Mouse (Mus musculus) thymus, adult 18-20 months (tissue): ENCODE measurements around the gene Btnl6.
"Not testable (repeated sequence)": the region's sequence is repeated elsewhere in the genome, so short reads cannot be mapped to it uniquely, and the experiment has no call there.

Experiments
- DNase-seq, 2 experiments: peaks; one replicate each; pipeline ENCODE4 v3.0.0; 2022; ENCODE audit warnings: mixed read lengths in 2 of 2

Gene Btnl6

DNA sequence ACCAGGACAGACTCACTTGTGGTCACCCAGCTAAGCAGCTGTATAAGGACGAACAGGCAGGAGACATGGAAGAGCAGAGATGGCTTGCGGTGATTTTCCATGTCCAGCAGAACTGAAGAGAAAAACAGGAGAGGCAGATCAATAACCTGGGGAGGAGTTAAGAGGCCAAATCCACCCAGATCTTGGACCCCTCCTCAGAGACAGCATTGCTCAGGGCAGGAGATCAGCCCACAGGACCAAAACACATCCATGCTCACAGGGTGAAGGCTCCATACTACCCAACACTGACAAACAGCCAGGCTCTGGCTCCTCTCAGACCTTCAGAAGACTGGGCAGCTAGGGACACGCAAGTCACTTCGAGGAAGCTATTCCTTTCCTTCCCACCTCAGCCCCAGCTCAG is at the start of gene Btnl6:
Btnl6 (minus strand) TSS at position 101 of the 400 bp plus-strand sequence.
- DNase-seq = no peak

DNA sequence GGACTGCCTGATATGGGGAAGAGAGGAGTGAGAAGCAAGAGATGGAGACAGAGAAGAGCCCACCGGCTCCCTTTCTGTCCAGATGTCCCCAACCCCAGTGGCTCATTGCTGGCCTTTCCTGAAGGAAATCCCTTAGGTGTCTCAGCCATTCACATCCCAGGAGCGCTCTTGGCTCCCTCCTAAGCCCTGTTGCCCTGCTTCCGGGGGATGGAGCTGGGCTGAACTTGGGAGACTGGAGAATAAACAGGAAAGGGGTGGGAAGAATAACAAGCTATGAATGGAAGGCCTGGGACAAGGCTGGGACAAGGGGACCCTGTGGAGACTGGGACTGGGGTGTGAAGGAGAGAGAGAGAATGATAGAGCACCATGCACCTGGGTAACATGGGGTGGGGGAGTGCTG is 47.6 kb upstream of the Btnl6 start:
- DNase-seq = no peak

DNA sequence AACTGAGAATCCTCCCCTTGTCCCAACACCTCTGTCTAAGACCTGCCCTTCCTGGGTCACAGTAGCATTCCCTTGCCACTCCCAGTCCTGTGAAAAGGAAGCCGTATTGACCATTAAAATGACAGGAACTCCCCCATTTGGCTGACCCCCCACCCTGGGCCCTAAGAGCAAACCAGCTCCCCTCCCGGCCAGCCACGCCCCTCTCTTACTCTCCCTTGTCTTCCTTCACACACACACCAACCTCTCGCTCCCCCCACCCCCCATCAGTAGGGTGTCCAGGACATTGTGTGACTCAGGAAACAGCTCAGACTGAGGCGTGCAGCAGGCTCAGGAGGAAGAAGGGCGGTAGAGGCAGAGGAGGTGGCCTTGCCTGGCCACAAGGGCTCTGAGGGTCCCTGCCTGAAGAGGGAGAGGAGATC is 46.9 kb upstream of the Btnl6 start, which contains the start of gene Notch4:
Notch4 (plus strand) TSS at position 266 of the 419 bp plus-strand sequence.
- no peak for DNase-seq

DNA sequence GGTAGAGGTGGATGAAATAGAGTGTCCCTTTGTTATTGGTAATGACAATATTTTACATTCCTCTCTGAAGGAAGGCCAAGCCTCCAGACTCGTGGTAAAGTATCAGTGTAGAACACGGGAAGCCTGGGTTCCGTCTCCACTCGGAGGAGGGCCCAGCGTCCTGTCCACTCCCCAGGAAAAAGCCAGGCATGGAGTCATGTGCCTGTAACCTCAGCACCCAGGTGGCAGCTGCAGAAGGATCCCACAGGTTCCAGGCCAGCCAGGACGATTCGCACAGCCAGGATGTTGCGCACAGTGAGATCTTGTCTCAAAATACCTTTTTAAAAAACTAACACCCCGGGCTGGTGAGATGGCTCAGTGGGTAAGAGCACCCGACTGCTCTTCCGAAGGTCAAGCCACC is 46.2 kb upstream of the Btnl6 start:
- DNase-seq = no peak

DNA sequence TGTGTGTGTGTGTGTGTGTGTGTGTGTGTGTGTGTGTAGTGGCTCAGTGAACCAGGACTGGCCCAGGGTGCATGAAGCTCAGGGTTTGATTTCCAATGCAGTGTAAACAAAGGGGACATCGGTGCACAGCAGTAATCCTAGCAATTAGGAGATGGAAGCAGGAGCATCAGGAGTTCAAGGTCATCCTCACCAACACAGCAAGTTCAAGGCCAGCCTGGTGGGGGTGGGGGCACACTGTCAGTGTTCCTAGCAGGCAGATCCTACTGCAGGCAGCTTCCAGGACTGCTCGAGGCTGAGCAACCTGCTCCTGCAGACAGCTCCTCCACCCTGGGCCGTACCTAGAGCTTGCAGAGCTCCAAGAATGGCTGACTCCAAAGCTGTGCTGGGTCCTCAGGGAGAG is 45.4 kb upstream of the Btnl6 start:
- DNase-seq = no peak

DNA sequence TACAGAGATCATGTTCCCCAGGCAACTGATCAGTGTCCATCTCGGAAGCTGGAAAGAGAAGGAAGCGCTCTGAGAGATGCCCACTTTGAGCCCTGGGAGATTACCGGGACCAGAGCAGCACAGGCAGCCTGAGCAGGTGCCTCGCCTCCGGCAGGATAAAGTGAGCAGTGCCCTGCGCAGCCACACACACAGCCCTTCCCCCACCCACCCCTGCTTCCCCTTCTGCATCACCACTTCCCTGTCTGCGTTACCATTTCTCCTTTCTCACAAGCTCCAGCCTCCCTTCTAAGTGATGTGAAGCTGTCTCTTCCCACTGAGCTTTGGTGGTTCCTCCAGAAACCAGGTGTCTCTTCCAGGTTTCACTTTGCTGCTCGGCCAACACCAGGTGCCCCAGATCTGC is 44.0 kb upstream of the Btnl6 start:
- no peak for DNase-seq

DNA sequence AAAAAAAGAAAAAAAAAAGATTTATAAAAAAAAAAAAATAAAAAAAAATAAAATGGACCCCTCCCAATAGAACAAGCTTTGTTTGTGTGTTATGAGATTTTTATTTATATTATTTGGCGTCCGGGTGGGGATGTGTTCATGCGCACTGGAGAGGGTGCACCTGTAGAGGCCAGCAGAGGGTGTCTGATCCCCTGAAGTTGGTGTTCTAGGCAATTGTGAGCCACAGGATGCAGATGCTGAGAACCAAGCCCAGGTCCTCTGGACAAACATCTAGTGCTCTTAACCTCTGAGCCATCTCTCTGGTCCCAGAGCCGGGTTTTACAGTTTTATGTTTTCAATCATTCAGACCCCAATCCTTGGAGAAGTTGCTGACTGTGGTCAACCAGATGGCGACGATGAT is 43.3 kb upstream of the Btnl6 start:
- no peak for DNase-seq

DNA sequence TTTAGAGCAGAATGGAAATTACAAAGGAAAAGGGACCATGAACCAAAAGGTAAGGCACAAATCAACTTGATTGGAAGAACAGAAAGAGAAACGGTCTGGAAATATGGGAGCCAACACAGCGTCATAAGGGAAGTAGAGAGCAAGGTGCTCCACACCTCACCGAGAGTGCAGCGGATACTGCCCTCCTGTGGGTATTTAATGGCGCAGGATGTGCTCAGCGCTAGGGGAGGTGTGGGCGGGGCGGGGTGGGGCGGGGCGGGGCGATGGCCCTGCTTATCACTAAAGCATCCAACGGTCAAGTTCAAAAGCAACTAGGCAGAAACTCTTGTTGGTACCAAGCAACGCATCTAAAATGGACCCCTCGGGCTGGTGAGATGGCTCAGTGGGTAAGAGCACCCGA is 42.7 kb upstream of the Btnl6 start:
- DNase-seq = no peak

DNA sequence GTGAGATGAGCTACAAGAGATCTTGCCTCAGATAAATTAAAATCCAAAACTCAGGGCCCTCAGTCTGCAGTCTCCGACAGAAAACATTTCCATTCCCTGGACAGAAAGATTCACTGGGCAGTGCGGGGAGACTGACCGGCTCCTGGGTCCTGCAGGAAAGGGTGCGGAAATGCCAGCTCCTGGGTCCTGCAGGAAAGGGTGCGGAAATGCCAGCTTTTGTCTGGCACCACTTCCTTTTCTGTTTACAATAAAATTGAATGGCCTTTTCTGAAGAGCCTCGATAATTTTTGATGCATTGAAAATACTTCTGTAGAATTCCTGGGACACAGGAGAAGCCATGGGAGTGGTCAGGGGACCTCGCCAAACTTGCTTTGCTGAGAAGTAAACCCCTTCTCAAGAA is 42.0 kb upstream of the Btnl6 start:
- no peak for DNase-seq

DNA sequence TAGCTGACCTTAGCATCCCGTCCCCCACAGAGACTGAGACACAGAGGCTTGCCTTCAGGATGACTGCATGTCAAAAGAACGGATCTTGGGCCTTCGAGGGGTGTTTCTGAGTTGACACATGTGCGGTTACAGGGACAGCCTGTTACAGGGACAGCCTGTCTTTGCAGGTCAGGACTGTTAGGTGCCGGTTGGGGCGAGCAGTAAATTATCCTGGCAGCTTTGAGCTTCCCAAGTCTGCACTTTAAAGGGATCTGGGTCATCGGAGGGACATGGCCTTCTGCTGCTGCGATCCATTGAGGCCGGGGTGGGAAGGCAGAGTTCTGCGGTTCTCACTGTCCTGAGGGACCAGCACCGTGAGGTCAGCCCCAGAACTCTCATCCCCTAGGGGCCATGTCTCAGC is 40.3 kb upstream of the Btnl6 start:
- no peak for DNase-seq

DNA sequence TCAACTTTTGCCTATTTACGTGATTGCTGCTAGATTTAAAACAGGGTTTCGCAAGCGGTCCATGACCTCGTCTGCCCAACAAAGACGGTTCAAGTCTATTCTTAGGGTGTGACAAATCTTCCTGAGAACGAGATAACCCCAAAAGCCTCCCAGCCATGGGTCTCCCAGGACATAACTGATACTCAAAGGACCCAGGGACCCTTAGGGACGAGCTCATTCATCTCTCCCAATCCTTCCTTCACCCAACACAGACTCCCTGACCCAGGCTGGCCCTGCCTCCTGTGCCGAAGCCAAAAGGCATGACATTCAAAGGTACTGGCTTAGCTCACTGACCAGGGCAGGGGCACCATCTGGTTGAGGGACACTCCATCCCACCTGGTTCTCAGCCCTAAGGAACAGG is 39.3 kb upstream of the Btnl6 start:
- no peak for DNase-seq

DNA sequence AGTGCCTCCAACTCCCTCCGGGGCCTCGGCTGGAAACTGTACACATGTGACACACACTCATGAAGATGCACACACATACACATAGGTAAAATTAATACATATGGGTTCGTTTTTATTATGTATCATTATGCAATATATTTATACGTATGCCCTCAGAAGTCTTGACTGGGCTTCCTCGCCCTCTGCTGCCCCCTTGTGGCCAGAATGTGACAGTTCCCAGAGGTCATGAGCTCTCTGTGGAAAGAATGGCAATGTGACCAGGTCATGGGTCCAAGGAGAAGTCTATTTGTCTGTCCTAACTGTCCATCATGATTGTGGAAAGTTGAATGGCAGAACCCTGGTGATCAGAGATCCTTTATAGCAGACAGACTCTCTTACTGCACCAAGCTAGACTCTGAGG is 38.3 kb upstream of the Btnl6 start:
- peak in 1 of 2 experiments; percentile 33 for DNase-seq

DNA sequence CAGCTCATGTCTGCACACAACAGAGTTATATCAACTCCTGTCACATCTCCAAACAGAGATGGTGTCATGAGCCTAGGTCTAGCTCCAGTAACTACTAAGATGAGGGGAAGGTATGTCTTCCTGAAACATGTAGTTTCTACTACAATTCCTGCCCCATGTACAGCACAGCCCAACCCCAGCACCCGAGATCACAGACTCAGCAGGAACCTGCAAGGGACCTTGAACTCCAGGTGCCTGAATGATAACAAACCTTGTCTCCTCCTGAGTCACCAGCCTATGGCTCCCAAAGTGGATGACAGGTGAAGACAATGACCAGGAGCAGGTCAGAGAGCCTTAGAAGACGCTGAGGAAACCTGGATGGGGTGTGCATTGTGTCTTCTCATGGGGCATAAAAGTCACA is 32.7 kb upstream of the Btnl6 start:
- no peak for DNase-seq

DNA sequence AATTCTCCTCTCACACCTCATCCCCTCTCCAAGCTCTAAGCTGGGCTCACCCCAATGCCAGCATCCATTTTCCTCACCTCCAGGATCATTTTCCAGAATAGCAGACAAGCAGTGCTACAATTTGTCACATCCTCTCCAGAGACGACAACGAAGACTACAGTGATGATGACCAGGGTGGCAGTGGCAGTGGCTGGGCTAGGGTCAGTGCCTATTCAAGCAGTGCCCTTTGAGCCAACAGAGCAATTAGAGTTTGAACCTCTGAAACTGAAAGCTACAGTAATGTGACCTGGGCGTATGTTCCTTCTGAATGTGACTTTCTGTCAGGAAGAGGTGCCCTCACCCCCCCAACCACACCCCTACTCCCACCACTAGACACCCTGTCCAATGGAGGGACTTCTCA is 32.0 kb upstream of the Btnl6 start:
- DNase-seq = no peak

DNA sequence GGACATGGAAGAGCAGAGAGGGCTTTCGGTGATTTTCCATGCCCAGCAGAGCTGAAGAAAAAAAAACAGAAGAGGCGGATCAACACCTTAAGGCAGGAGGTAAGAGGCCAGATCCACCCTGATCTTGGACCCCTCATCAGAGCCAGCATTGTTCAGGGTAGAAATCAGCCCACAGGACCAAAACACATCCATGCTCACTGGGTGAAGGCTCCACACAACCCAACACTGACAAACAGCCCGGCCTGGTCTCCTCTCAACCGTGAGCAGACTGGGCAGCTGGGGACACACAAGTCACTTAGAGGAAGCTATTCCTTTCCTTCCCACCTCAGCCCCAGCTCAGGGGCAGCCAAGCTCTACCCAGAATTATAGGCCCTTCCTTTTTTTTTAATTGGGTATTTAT is 30.4 kb upstream of the Btnl6 start:
- no peak for DNase-seq

DNA sequence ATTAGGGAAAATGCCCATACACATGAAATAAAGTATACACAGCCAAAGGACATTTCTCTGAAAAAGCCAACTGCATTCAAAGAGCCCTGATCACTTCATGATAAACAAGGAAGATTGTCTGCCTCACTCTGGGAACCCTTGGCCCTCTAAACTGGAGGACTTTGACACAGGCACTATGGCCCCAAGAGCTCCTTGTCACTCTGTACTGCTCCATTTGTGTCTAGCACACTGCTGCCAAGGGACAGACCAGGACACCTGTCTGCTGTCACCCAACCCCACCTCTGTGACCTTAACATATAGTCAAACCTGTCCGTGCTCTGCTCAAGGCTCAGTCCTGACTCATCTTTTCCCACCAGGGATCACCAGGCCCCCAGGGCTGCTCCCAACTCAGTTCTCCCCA is 29.6 kb upstream of the Btnl6 start:
- DNase-seq = no peak

DNA sequence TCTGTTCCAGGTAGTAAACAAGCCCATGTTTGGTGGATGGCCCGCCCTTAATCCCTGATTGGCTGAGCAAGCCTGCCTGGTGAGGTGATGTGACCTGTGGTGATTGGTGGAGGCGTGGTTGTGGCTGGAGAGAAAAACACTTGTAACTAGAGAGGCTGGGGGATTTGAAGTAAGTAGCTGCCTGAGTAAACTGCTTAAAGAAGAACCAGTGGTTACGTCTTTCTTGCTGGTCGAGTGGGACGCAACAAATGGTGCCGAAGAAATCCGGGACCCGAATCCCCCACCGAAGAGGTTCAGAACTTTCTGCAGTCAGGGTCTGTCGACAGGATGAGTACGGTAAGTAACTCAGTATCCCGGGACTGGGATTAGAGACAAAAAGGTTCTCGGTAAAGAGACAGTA is 26.4 kb upstream of the Btnl6 start:
- DNase-seq = not testable (repeated sequence)

DNA sequence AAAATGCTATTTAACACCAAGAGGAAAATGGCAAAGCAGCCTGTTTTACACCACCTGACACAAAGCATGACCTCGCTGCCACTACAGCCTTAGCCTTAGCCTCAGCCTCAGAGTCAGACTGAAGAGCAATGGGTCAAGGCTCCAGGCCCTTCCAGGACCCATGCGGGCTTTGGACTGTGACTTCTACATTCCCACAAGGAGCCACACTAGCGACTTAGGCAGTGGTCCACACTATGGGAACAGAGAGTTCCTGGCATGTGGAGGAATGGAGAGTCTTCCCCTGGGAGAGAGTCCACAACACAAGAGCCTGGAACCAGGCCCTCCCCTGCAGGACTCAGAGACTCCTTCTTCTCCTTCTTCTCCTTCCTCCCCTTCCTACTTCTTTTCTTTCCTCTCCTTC is 15.5 kb upstream of the Btnl6 start:
- DNase-seq = no peak

DNA sequence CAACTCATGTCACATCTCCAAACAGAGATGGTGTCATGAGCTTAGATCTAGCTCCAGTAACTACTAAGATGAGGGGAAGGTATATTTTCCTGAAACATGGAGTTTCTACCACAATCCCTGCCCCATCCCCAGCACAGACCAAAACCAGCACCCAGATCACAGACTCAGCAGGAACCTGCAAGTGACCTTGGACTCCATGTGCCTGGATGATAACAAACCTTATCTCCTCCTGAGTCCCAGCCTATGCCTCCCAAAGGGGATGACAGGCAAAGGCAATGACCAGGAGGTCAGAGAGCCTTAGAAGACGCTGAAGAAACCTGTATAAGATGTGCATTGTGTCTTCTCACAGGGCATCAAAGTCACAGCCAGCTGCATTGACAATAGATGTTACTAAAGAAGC is 1.8 kb upstream of the Btnl6 start:
- no peak for DNase-seq

DNA sequence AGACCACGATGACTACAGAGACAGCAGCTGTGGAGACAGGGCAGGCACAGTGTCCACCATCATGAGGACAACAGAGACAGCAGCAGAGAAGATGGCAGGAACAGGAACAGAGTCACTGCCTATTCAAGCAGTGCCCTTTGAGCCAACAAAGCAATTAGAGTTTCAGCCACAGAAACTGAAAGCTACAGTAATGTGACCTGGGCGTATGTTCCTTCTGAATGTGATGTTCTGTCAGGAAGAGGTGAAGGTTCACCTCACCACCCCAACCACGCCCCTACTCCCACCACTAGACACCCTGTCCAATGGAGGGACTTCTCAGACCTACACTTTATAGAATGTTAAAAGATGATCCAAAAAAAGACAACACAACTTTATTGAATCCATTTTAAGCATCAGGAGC is 1.4 kb upstream of the Btnl6 start:
- not testable (repeated sequence) for DNase-seq

DNA sequence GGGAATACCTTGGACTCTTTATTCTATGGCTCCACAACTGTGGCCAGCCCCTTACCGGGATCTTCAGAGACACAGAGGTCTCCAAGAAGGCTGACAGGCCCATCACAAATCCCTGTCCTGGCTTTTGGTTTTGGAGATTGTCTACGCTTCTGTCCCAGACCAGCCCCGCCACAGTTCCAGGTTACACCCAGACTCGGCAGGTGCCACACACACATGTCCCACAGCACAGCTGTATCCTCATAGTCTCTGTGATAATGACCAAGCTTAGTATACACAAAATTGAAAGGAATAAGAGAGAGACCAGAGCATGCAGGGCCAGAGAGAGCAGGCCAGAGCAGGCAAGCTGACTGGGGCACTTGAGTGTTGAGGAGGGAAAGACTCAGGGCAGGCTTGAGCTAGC is 643 bp upstream of the Btnl6 start:
- DNase-seq = no peak

DNA sequence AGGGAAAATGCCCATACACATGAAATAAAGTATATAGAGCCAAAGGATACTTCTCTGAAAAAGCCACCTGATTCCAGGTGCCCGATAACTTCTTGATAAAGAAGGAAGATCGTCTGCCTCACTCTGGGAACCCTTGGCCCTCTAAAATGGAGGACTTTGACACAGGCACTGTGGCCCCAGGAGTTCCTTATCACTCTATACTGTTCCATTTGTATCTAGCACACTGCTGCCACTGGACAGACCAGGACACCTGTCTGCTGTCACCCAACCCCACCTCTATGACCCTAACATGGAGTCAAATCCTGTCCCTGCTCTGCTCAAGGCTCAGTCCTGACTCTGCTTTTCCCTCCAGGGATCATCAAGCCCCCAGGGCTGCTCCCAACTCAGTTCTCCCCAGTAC is 638 bp downstream of the Btnl6 start:
- no peak for DNase-seq

DNA sequence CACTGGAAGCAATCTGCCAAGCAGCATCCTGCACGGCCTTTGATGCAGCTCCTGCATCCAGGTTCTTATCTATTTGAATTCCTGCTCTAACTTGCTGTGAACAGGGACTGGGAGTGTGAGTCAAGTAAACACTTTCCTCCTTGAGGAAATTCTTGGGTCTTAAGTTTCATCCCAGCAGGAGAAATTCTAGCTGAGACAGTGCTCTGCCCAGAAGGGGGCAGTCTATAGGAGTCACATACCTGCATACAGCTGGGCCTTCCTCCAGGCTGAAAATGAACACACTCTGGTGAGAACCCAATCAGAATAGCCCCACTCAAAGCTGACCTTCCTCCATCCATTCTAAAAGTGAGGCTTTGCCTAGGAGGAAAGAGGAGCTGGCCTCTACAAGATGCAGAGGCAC is 5.4 kb downstream of the Btnl6 start:
- DNase-seq = not testable (repeated sequence)

DNA sequence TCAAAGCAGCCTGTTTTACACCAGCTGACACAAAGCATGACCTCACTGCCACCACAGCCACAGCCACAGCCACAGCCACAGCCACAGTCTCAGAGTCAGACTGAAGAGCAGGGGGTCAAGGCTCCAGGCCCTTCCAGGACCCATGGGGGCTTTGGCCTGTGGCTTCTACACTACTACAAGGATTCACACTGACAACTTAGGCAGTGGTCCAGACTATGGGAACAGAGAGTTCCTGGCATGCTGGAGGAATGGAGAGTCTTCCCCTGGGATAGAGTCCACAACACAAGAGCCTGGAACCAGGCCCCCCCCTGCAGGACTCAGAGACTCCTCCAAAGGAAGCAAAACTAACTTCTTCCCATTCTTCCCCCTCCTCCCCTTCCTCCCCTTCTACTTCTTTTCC is 9.6 kb downstream of the Btnl6 start:
- no peak for DNase-seq

DNA sequence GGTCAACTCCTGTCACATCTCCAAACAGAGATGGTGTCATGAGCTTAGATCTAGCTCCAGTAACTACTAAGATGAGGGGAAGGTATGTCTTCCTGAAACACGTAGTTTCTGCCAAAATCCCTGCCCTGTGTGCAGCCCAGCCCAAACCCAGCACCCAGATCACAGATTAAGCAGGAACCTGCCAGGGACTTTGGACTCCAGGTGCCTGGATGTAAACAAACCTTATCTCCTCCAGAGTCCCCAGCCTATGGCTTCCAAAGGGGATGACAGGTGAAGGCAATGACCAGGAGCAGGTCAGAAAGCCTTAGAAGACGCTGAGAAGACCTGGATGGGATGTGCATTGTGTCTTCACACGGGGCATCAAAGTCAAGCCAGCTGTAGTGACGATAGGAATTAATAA is 19.4 kb downstream of the Btnl6 start:
- DNase-seq = not testable (repeated sequence)

DNA sequence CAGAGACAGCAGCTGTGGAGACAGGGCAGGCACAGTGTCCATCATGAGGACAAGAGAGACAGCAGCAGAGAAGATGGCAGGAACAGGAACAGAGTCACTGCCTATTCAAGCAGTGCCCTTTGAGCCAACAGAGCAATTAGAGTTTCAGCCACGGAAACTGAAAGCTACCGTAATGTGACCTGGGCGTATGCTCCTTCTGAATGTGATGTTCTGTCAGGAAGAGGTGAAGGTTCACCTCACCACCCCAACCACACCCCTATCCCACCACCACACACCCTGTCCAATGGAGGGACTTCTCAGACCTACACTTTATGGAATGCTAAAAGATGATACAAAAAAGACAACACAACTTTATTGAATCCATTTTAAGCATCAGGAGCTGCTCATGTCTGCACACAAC is 19.8 kb downstream of the Btnl6 start:
- DNase-seq = not testable (repeated sequence)
